Mouse (Mus musculus): Measurements from ENCODE around the gene Olfr715. TPM values are rescaled to one million over a fixed set of nuclear protein-coding genes. Genes with fewer than 3 reads are reported as not detected.
"Not testable (repeated sequence)": the region's sequence is repeated elsewhere in the genome, so short reads cannot be mapped to it uniquely, and the experiment has no call there.

Olfr715 gene
- not detected in 2 replicates for polyA plus RNA-seq (2014; fragmentation: Nextera tagmentation; extraction: Ambion mirVana)

- H3K27ac ChIP-seq (ENCODE audit: low read depth); H3K4me2 ChIP-seq; ATAC-seq (ENCODE audit: insufficient read depth); H3K4me1 ChIP-seq (ENCODE audit: insufficient read depth); H3K27me3 ChIP-seq (ENCODE audit: insufficient read depth, low read length); DNase-seq; H3K36me3 ChIP-seq (ENCODE audit: insufficient read depth); H3K4me3 ChIP-seq (ENCODE audit: low read depth, low read length); H3K9me3 ChIP-seq (ENCODE audit: low read depth, low read length); H3K9ac ChIP-seq: not testable (repeated sequence)
- 68% methylated on average over 1 of the region's 3 CpGs for WGBS
Measured at GRCm38 (mm10) chr7:107130983-107131382, at the start of gene Olfr715. Gene Olfr715, minus strand, starts transcription at chr7:107131083.

GRCm38 (mm10) chr7:107180406-107180805 is 49.5 kb upstream of the Olfr715 start:
- Histone ChIP-seq H3K4me1 (ENCODE audit: insufficient read depth) (no peaks in the 10 kb centered on the region), H3K36me3 (ENCODE audit: insufficient read depth) (no peaks in the 10 kb centered on the region), H3K4me2 (no peak overlapping the region), H3K4me3 (ENCODE audit: low read depth, low read length) (no peak overlapping the region), H3K9ac (no peak overlapping the region), H3K27ac (ENCODE audit: low read depth) (no peak overlapping the region), H3K27me3 (ENCODE audit: insufficient read depth, low read length) (no peaks in the 10 kb centered on the region), H3K9me3 (ENCODE audit: low read depth, low read length) (no peaks in the 10 kb centered on the region)
- TF ChIP-seq CTCF (IDR thresholded peaks at IDR 0.05; ENCODE audit: low read depth) = no peak
- no peak for DNase-seq
- WGBS = 43% methylated on average over 2 of the region's 2 CpGs
- ATAC-seq (ENCODE audit: insufficient read depth) = no peak

GRCm38 (mm10) chr7:107166690-107167089 is 35.8 kb upstream of the Olfr715 start, which contains the start of gene Nlrp14:
Gene Nlrp14, plus strand, starts transcription at chr7:107166990.
- Histone ChIP-seq H3K9ac (no peak within 1 kb of the TSS), H3K4me2 (no peak within 1 kb of the TSS), H3K27me3 (ENCODE audit: insufficient read depth, low read length) (no peaks in the 10 kb centered on the region), H3K36me3 (ENCODE audit: insufficient read depth) (no peaks in the 10 kb centered on the region), H3K27ac (ENCODE audit: low read depth) (no peak within 1 kb of the TSS), H3K9me3 (ENCODE audit: low read depth, low read length) (no peaks in the 10 kb centered on the region), H3K4me1 (ENCODE audit: insufficient read depth) (no peaks in the 10 kb centered on the region), H3K4me3 (ENCODE audit: low read depth, low read length) (no peak within 1 kb of the TSS)
- ATAC-seq (ENCODE audit: insufficient read depth) = no peak
- no peak for DNase-seq
- no peak for TF ChIP-seq CTCF (IDR thresholded peaks at IDR 0.05; ENCODE audit: low read depth)
- WGBS = 76% methylated on average over 10 of the region's 10 CpGs

GRCm38 (mm10) chr7:107138027-107138426 is 7.1 kb upstream of the Olfr715 start, which contains the start of gene Olfr716:
Gene Olfr716, plus strand, starts transcription at chr7:107138327.
- H3K4me2 ChIP-seq; H3K4me1 ChIP-seq (ENCODE audit: insufficient read depth); DNase-seq; H3K4me3 ChIP-seq (ENCODE audit: low read depth, low read length); H3K27ac ChIP-seq (ENCODE audit: low read depth); ATAC-seq (ENCODE audit: insufficient read depth); H3K9me3 ChIP-seq (ENCODE audit: low read depth, low read length); H3K9ac ChIP-seq; H3K36me3 ChIP-seq (ENCODE audit: insufficient read depth); H3K27me3 ChIP-seq (ENCODE audit: insufficient read depth, low read length): not testable (repeated sequence)
- WGBS = 53% methylated on average over 2 of the region's 2 CpGs

GRCm38 (mm10) chr7:107110269-107110668 is 20.6 kb downstream of the Olfr715 start, which contains the start of gene Olfr715b:
Gene Olfr715b, minus strand, starts transcription at chr7:107110369.
- H3K4me2 ChIP-seq; ATAC-seq (ENCODE audit: insufficient read depth); H3K27me3 ChIP-seq (ENCODE audit: insufficient read depth, low read length); H3K9me3 ChIP-seq (ENCODE audit: low read depth, low read length); DNase-seq; H3K4me1 ChIP-seq (ENCODE audit: insufficient read depth); H3K4me3 ChIP-seq (ENCODE audit: low read depth, low read length); H3K9ac ChIP-seq; H3K36me3 ChIP-seq (ENCODE audit: insufficient read depth); H3K27ac ChIP-seq (ENCODE audit: low read depth): not testable (repeated sequence)
- 64% methylated on average over 1 of the region's 2 CpGs for WGBS

- no peak for TF ChIP-seq CTCF (IDR thresholded peaks at IDR 0.05; ENCODE audit: low read depth)
- Histone ChIP-seq H3K4me1 (ENCODE audit: insufficient read depth) (no peaks in the 10 kb centered on the region), H3K9ac (no peak within 1 kb of the TSS), H3K4me2 (no peak within 1 kb of the TSS), H3K27ac (ENCODE audit: low read depth) (no peak within 1 kb of the TSS), H3K36me3 (ENCODE audit: insufficient read depth) (no peaks in the 10 kb centered on the region), H3K27me3 (ENCODE audit: insufficient read depth, low read length) (no peaks in the 10 kb centered on the region), H3K4me3 (ENCODE audit: low read depth, low read length) (no peak within 1 kb of the TSS), H3K9me3 (ENCODE audit: low read depth, low read length) (no peaks in the 10 kb centered on the region)
- ATAC-seq (ENCODE audit: insufficient read depth) (no peak), DNase-seq (no peak)
- WGBS = 34% methylated on average over 1 of the region's 1 CpGs
Measured at GRCm38 (mm10) chr7:107092920-107093319, 38.0 kb downstream of the Olfr715 start, which contains the start of gene Olfr17. Gene Olfr17, plus strand, starts transcription at chr7:107093220.

Other genes with a start within 250 kb of the Olfr715 start
- gene Olfr706, start 242.9 kb downstream of the Olfr715 start, polyA plus RNA-seq (2014; fragmentation: Nextera tagmentation; extraction: Ambion mirVana) = not detected in 2 replicates
- not detected in 2 replicates for gene Olfr707, start 229.8 kb downstream of the Olfr715 start, polyA plus RNA-seq (2014; fragmentation: Nextera tagmentation; extraction: Ambion mirVana)
- gene Olfr1532-ps1, start 223.1 kb downstream of the Olfr715 start, polyA plus RNA-seq (2014; fragmentation: Nextera tagmentation; extraction: Ambion mirVana) = not detected in 2 replicates
- gene Olfr709-ps1, start 198.9 kb downstream of the Olfr715 start, polyA plus RNA-seq (2014; fragmentation: Nextera tagmentation; extraction: Ambion mirVana) = not detected in 2 replicates
- gene Olfr710, start 182.8 kb downstream of the Olfr715 start, polyA plus RNA-seq (2014; fragmentation: Nextera tagmentation; extraction: Ambion mirVana) = not detected in 2 replicates
- not detected in 2 replicates for gene Olfr6, start 167.1 kb downstream of the Olfr715 start, polyA plus RNA-seq (2014; fragmentation: Nextera tagmentation; extraction: Ambion mirVana)
- not detected in 2 replicates for gene Olfr711, start 155.6 kb downstream of the Olfr715 start, polyA plus RNA-seq (2014; fragmentation: Nextera tagmentation; extraction: Ambion mirVana)
- not detected in 2 replicates for gene Olfr2, start 125.0 kb downstream of the Olfr715 start, polyA plus RNA-seq (2014; fragmentation: Nextera tagmentation; extraction: Ambion mirVana)
- not detected in 2 replicates for gene Olfr713, start 99.9 kb downstream of the Olfr715 start, polyA plus RNA-seq (2014; fragmentation: Nextera tagmentation; extraction: Ambion mirVana)
- gene Olfr714, start 60.1 kb downstream of the Olfr715 start, polyA plus RNA-seq (2014; fragmentation: Nextera tagmentation; extraction: Ambion mirVana) = not detected in 2 replicates
- gene Olfr17, start 37.9 kb downstream of the Olfr715 start, polyA plus RNA-seq (2014; fragmentation: Nextera tagmentation; extraction: Ambion mirVana) = not detected in 2 replicates
- not detected in 2 replicates for gene Olfr715b, start 20.7 kb downstream of the Olfr715 start, polyA plus RNA-seq (2014; fragmentation: Nextera tagmentation; extraction: Ambion mirVana)
- not detected in 2 replicates for gene Olfr716, start 7.2 kb upstream of the Olfr715 start, polyA plus RNA-seq (2014; fragmentation: Nextera tagmentation; extraction: Ambion mirVana)
- gene Nlrp14, start 35.9 kb upstream of the Olfr715 start, polyA plus RNA-seq (2014; fragmentation: Nextera tagmentation; extraction: Ambion mirVana) = not detected in 2 replicates
- gene Rbmxl2, start 78.4 kb upstream of the Olfr715 start, polyA plus RNA-seq (2014; fragmentation: Nextera tagmentation; extraction: Ambion mirVana) = not detected in 2 replicates
- 1.7 and 2.5 TPM in 2 replicates for gene Syt9, start 239.6 kb upstream of the Olfr715 start, polyA plus RNA-seq (2014; fragmentation: Nextera tagmentation; extraction: Ambion mirVana)